ENCODE assay signal across 8 mouse cellular contexts in genomic region chr17:15375701-15376493, GRCm38 (mm10). TPM values are rescaled to one million over a fixed set of nuclear protein-coding genes. Genes with fewer than 3 reads are reported as not detected.
DNase-seq lines count a peak whose midpoint lies in the region; ATAC-seq and TF ChIP-seq lines count a peak whose summit lies in the region.

No protein-coding gene starts in this region.

- peak; percentile 64 for TF ChIP-seq POLR2A in brain, embryonic 14.5 days (IDR thresholded peaks at IDR 0.05; ENCODE audit: borderline replicate concordance, extremely low read depth, insufficient read depth, insufficient read length, poor library complexity, severe bottlenecking)

- H3K4me1 ChIP-seq in forebrain, embryonic 14.5 days (ENCODE audit: control insufficient read depth, insufficient read depth, low read length), result peaks cover 56% of the 10 kb centered on the region
- peaks cover 41% of the 10 kb centered on the region for H3K4me1 ChIP-seq in lung, embryonic 15.5 days
- peaks cover 72% of the 10 kb centered on the region for H3K4me1 ChIP-seq in neural tube, embryonic 15.5 days

- under 1% methylated on average over 66 of the region's 69 CpGs for WGBS in forebrain, embryonic 14.5 days
- under 1% methylated on average over 69 of the region's 69 CpGs for WGBS in lung, embryonic 15.5 days
- under 1% methylated on average over 68 of the region's 69 CpGs for WGBS in neural tube, embryonic 15.5 days

- peak overlapping the region; percentile 96 for H3K9ac ChIP-seq in forebrain, embryonic 14.5 days (ENCODE audit: low read length)
- peak overlapping the region; percentile 53 for H3K9ac ChIP-seq in lung, embryonic 15.5 days
- peak overlapping the region; percentile 90 for H3K9ac ChIP-seq in neural tube, embryonic 15.5 days (replicated peaks)

- no peak for TF ChIP-seq CTCF in brain, embryonic 14.5 days (IDR thresholded peaks at IDR 0.05; ENCODE audit: borderline replicate concordance, extremely low read depth, insufficient read depth, insufficient read length)
- no peak for TF ChIP-seq CTCF in layer of hippocampus, adult 2 months (conservative IDR thresholded peaks at IDR 0.05)

- intact Hi-C loops in heart, postnatal 36 days (cut with DNase I), result loop anchor here (5.0 kb wide), 1 partner anchor 91 kb away; no protein-coding TSS in a partner anchor

- H3K4me2 ChIP-seq in forebrain, embryonic 14.5 days (ENCODE audit: low read length), result peak overlapping the region; percentile 92
- H3K4me2 ChIP-seq in lung, embryonic 15.5 days, result peak overlapping the region; percentile 100
- H3K4me2 ChIP-seq in neural tube, embryonic 15.5 days, result peak overlapping the region; percentile 82

- no peaks in the 10 kb centered on the region for H3K9me3 ChIP-seq in forebrain, embryonic 14.5 days (replicated peaks; ENCODE audit: control insufficient read depth, low read length)
- H3K9me3 ChIP-seq in lung, embryonic 15.5 days, result no peaks in the 10 kb centered on the region
- no peaks in the 10 kb centered on the region for H3K9me3 ChIP-seq in neural tube, embryonic 15.5 days (replicated peaks)

- H3K4me3 ChIP-seq in forebrain, embryonic 14.5 days (ENCODE audit: low read depth, low read length), result peak overlapping the region; percentile 90
- peak overlapping the region; percentile 88 for H3K4me3 ChIP-seq in layer of hippocampus, adult 2 months
- peak overlapping the region; percentile 55 for H3K4me3 ChIP-seq in lung, embryonic 15.5 days
- H3K4me3 ChIP-seq in neural tube, embryonic 15.5 days (replicated peaks), result peak overlapping the region; percentile 84

- H3K27ac ChIP-seq in forebrain, embryonic 14.5 days (ENCODE audit: low read depth, low read length), result peak overlapping the region; percentile 99
- peak overlapping the region; percentile 94 for H3K27ac ChIP-seq in layer of hippocampus, adult 2 months
- H3K27ac ChIP-seq in lung, embryonic 15.5 days, result peak overlapping the region; percentile 52; the same call in 1 of the 2 replicates
- peak overlapping the region; percentile 96 for H3K27ac ChIP-seq in neural tube, embryonic 15.5 days (replicated peaks)

- peak; percentile 62 for ATAC-seq in forebrain, embryonic 14.5 days
- peak; percentile 32; the same call in 1 of the 2 replicates for ATAC-seq in lung, embryonic 15.5 days (ENCODE audit: borderline replicate concordance, extremely low read depth, low FRiP score, low TSS enrichment)
- peak; percentile 76 for ATAC-seq in neural tube, embryonic 15.5 days (ENCODE audit: low FRiP score)

- no peaks in the 10 kb centered on the region for H3K27me3 ChIP-seq in forebrain, embryonic 14.5 days (replicated peaks; ENCODE audit: control insufficient read depth, insufficient read depth, low read length)
- peaks cover 75% of the 10 kb centered on the region for H3K27me3 ChIP-seq in lung, embryonic 15.5 days
- H3K27me3 ChIP-seq in neural tube, embryonic 15.5 days (replicated peaks), result no peaks in the 10 kb centered on the region

- peaks cover 20% of the 10 kb centered on the region for H3K36me3 ChIP-seq in forebrain, embryonic 14.5 days (ENCODE audit: control insufficient read depth, insufficient read depth, low read length)
- no peaks in the 10 kb centered on the region for H3K36me3 ChIP-seq in lung, embryonic 15.5 days
- H3K36me3 ChIP-seq in neural tube, embryonic 15.5 days, result peaks cover under 1% of the 10 kb centered on the region; the same call in 1 of the 2 replicates

- DNase-seq in ES-CJ7 (ENCODE audit: low read depth, low spot score), result peak; percentile 70
- DNase-seq in brain, embryonic 14.5 days (ENCODE audit: low read depth), result peak; percentile 95
- DNase-seq in forebrain, embryonic 14.5 days (ENCODE audit: low spot score), result peak; percentile 93
- DNase-seq in heart, postnatal 36 days, result peak; percentile 76
- peak in 1 of 2 experiments; percentile 54 for DNase-seq in layer of hippocampus, adult 2 months (ENCODE audit: low spot score in 2 of 2)
- peak; percentile 66 for DNase-seq in urinary bladder, adult 2 months (ENCODE audit: low spot score)

RNA-seq across cellular contexts. Expression of gene Dll1, which starts 0.8 kb away (rescaled TPM):
- polyA plus RNA-seq in brain, embryonic 14.5 days (2012; rRNA removed), result 48.4 and 74.1 TPM in 2 replicates
- polyA plus RNA-seq in forebrain, embryonic 14.5 days (2014; fragmentation: Nextera tagmentation; extraction: Ambion mirVana), result 24.3 and 29.4 TPM in 2 replicates
- 1 to 10 TPM; 6.2 to 7.0 TPM for total RNA-seq in heart, postnatal 36 days (2021)
- total RNA-seq in layer of hippocampus, adult 2 months (2021), result 10 to 100 TPM in 1 of 2 experiments, 1 to 10 TPM in 1; 8.8 to 14.0 TPM
- polyA plus RNA-seq in lung, embryonic 15.5 days (2015; fragmentation: Nextera tagmentation; extraction: Ambion mirVana), result 4.5 and 6.4 TPM in 2 replicates
- 11.7 and 14.1 TPM in 2 replicates for polyA plus RNA-seq in neural tube, embryonic 15.5 days (2015; fragmentation: Nextera tagmentation; extraction: Ambion mirVana)
- 8.7 and 9.4 TPM in 2 replicates for polyA plus RNA-seq in urinary bladder, adult 2 months (2012; rRNA removed)

RNA-seq across cellular contexts. Expression of gene Fam120b, which starts 20.1 kb away (rescaled TPM):
- 23.8 and 29.5 TPM in 2 replicates for polyA plus RNA-seq in brain, embryonic 14.5 days (2012; rRNA removed)
- polyA plus RNA-seq in forebrain, embryonic 14.5 days (2014; fragmentation: Nextera tagmentation; extraction: Ambion mirVana), result 36.0 and 45.3 TPM in 2 replicates
- 10 to 100 TPM; 11.4 to 11.9 TPM for total RNA-seq in heart, postnatal 36 days (2021)
- total RNA-seq in layer of hippocampus, adult 2 months (2021), result 10 to 100 TPM; 49.0 to 49.2 TPM
- 26.1 and 26.8 TPM in 2 replicates for polyA plus RNA-seq in lung, embryonic 15.5 days (2015; fragmentation: Nextera tagmentation; extraction: Ambion mirVana)
- polyA plus RNA-seq in neural tube, embryonic 15.5 days (2015; fragmentation: Nextera tagmentation; extraction: Ambion mirVana), result 43.0 and 44.5 TPM in 2 replicates
- polyA plus RNA-seq in urinary bladder, adult 2 months (2012; rRNA removed), result 16.9 and 18.1 TPM in 2 replicates
